Mouse (Mus musculus): ENCODE measurements around the gene Bet1l. TPM values are rescaled to one million over a fixed set of nuclear protein-coding genes. Genes with fewer than 3 reads are reported as not detected.

The Bet1l gene
- polyA plus RNA-seq (2014; fragmentation: Illumina TruSeq; extraction: RNeasy Lipid Tissue Mini Kit (QIAGEN cat#74804); ENCODE audit: low read depth, low replicate concordance), result 2.8 TPM

GRCm38 (mm10) chr7:140857550-140858505 is at the start of gene Bet1l:
Bet1l (minus strand) TSS chr7:140857577.

DNA sequence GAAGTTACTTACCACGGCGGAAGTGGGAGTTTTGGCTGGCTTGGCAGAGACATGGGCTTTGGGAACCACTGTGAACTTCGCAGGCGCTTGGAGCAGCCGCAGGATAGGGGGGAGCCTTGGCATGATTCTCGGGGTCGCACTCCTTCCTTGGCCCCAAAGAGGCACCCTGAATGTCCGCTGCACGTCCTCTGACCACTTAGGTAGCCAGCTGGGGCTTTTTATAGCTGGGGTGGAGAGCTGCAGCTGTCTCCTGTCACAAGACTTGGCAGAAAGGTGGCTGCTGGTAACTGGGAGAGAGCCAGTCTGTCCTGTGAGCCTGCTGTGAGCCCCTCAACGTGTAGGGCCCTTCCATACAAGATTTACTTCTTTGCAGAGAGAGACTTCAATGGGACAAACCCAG is 42.8 kb upstream of the Bet1l start, which contains the start of gene Cox8b:
TSS of gene Cox8b (minus strand) at position 227 of the 400 bp plus-strand sequence.

GRCm38 (mm10) chr7:140881696-140882468 is 24.5 kb upstream of the Bet1l start, which contains the start of the genes Psmd13 and Sirt3:
Psmd13 (plus strand) TSS chr7:140881968.
Sirt3 (minus strand) TSS chr7:140882309.

DNA sequence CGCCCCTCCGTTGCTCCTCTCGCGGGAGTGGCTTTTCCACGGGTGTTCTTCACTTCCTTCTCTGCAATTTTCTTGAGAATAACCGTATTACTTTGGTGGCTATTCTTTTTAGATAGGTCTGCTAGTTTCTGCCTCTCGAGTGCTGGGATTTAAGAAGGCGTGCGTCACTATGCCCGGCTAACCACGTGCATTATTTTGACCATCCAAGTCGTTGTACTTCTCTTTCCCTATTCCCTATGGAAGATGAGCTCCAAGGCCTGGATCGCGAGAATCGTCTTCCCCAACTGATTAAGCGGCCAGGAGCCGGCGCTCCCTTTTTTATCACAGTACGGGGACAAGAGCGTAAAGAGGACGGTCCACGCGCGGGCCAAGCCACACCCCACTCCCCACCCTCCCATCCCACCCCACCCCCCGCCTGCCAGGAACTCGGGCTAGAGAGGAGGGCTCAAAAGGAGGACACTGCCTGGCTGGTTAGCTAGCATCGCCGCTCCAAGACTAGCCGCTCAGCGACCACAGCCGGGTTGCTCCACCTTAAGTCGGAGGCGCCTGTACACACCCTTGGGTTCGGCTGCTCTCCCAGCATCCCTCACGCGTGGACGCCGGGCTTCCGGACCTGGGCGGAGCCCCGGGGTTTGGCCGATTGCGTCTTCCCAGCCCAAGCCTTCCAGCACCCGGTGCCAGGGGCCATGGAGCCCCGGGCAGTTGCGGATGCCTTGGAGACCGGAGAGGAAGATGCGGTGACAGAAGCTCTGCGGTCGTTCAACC is 410 bp downstream of the Bet1l start, which contains the start of gene Ric8a:
TSS of gene Ric8a (plus strand) at position 173 of the 765 bp plus-strand sequence.

DNA sequence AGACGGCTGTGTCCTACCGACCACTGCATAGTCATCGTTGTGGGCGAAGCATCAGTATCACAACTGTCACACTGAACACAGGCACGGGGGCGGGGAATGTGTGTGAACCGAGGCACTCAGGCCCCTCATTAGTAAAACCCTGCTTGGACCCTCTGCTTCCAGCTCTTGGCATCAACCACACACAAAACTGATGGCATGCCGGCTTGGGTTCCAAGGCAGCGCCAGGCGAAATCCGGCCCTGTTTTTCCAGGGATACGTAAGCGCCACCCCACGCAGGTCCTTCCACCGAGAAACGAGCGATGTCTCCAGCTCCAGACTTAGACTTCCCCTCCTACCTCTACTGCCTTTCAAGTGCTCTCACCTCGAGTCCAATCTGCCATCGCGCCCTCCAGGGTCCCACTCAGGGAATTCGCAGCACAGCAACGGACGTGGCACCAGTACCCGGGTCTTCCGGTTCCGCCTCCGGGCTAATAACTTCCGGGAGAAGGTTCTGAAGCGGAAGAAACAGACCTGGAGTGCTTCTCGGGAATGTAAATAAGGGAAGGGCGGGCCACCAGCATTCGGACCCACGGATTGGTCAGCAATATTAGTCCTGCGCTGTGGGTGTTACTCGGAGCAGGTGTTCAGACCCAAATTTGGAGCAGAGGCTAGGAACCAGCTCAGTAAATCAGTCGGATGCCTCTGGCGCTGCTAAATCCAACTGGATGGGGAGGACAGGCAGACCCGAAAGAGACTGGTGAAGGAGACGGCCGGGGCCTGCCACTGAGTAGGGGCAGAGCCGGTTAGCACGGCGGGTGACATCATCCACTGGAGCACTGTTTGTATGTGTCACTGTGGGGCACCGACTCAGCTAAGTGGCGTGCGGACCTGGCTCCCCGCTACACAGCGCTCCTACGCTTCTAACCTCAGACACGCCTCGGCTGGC is 1.3 kb downstream of the Bet1l start, which contains the start of gene Gm45785:
TSS of gene Gm45785 (minus strand) at position 472 of the 925 bp plus-strand sequence.

GRCm38 (mm10) chr7:140847755-140848580 is 9.4 kb downstream of the Bet1l start, which contains the start of gene Odf3:
Odf3 (plus strand) TSS chr7:140847805.

DNA sequence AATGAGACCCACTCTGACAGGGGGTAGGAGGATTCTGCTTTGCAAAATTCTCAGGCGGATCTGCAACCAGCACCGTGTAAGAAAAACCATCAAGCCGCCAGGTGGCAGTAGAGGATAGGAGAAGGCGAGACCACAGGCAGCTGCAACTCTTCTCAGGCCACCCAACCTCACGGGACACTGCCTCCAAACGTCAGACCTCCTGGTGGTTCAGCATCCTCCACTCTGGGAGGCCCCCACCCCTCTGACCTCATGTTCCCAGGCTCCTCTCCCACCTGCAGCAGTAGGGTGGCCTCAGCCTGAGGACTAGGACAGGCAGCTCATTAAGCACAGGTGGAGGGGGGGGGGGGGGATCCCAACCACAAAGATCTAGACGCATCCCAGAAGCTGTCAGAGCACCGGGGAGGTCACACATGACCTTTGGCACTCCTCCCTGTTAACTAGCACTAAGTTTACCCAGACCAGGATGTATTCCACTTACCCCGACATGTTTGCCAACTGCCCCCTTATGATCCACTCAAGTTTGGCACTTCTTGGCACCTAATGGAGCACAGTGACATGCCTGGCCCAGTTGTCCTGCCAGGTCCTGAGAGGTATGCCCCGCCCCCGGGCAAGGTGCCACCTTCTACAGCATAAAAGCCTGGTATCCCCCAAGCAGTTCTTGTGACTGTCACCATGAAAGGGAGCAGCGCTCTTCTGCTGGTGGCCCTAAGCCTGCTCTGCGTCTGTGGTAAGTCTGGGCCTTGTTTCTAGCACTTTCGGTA is 12.3 kb downstream of the Bet1l start, which contains the start of gene Scgb1c1:
TSS of gene Scgb1c1 (plus strand) at position 643 of the 761 bp plus-strand sequence.

GRCm38 (mm10) chr7:140834968-140835757 is 22.2 kb downstream of the Bet1l start, which contains the start of gene Urah:
Urah (plus strand) TSS chr7:140835018.

DNA sequence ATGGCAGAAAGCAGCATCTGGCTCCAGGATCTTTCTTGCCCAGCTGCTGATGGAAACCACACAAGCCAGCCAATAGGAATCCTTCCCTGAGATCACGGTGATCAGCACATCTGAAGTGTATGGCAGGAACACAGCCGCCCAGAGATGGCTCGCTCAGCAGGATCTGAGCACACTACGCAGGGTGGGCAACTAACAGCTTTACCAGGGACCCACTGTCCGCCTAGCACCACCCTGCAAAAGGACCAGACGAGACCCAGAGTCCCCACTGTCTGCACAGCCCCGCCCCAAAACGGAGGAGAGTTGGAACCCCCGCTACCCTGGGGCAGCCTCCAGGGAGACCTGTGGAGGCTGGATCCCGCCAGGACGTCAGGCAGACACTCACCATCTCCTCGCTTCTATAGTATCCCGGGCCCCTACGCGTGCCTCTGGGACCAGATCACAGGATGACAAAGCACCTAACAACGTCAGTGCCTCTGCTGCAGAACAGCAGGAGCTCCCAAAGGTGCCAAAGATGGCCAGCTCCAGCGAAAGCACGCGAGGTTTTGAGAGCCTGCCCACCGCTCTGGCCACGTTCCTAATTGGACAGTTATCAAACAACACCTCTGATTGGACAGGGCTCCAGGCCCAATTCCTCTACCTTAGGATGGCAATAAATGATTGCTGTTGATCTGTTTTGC is 35.6 kb downstream of the Bet1l start, which contains the start of gene Zfp941:
TSS of gene Zfp941 (minus strand) at position 526 of the 677 bp plus-strand sequence.

Other genes starting within 250 kb of the Bet1l start
- not detected for gene Olfr61, start 228.6 kb downstream of the Bet1l start, polyA plus RNA-seq (2014; fragmentation: Illumina TruSeq; extraction: RNeasy Lipid Tissue Mini Kit (QIAGEN cat#74804); ENCODE audit: low read depth, low replicate concordance)
- gene Olfr53, start 211.1 kb downstream of the Bet1l start, polyA plus RNA-seq (2014; fragmentation: Illumina TruSeq; extraction: RNeasy Lipid Tissue Mini Kit (QIAGEN cat#74804); ENCODE audit: low read depth, low replicate concordance), result not detected
- not detected for gene Olfr539, start 197.6 kb downstream of the Bet1l start, polyA plus RNA-seq (2014; fragmentation: Illumina TruSeq; extraction: RNeasy Lipid Tissue Mini Kit (QIAGEN cat#74804); ENCODE audit: low read depth, low replicate concordance)
- gene Olfr45, start 175.6 kb downstream of the Bet1l start, polyA plus RNA-seq (2014; fragmentation: Illumina TruSeq; extraction: RNeasy Lipid Tissue Mini Kit (QIAGEN cat#74804); ENCODE audit: low read depth, low replicate concordance), result not detected
- not detected for gene Olfr541, start 160.3 kb downstream of the Bet1l start, polyA plus RNA-seq (2014; fragmentation: Illumina TruSeq; extraction: RNeasy Lipid Tissue Mini Kit (QIAGEN cat#74804); ENCODE audit: low read depth, low replicate concordance)
- 641 TPM for gene Cyp2e1, start 93.8 kb downstream of the Bet1l start, polyA plus RNA-seq (2014; fragmentation: Illumina TruSeq; extraction: RNeasy Lipid Tissue Mini Kit (QIAGEN cat#74804); ENCODE audit: low read depth, low replicate concordance)
- not detected for gene Syce1, start 69.7 kb downstream of the Bet1l start, polyA plus RNA-seq (2014; fragmentation: Illumina TruSeq; extraction: RNeasy Lipid Tissue Mini Kit (QIAGEN cat#74804); ENCODE audit: low read depth, low replicate concordance)
- 2.6 TPM for gene Zfp941, start 35.4 kb downstream of the Bet1l start, polyA plus RNA-seq (2014; fragmentation: Illumina TruSeq; extraction: RNeasy Lipid Tissue Mini Kit (QIAGEN cat#74804); ENCODE audit: low read depth, low replicate concordance)
- gene Urah, start 22.6 kb downstream of the Bet1l start, polyA plus RNA-seq (2014; fragmentation: Illumina TruSeq; extraction: RNeasy Lipid Tissue Mini Kit (QIAGEN cat#74804); ENCODE audit: low read depth, low replicate concordance), result not detected
- not detected for gene Scgb1c1, start 12.0 kb downstream of the Bet1l start, polyA plus RNA-seq (2014; fragmentation: Illumina TruSeq; extraction: RNeasy Lipid Tissue Mini Kit (QIAGEN cat#74804); ENCODE audit: low read depth, low replicate concordance)
- not detected for gene Odf3, start 9.8 kb downstream of the Bet1l start, polyA plus RNA-seq (2014; fragmentation: Illumina TruSeq; extraction: RNeasy Lipid Tissue Mini Kit (QIAGEN cat#74804); ENCODE audit: low read depth, low replicate concordance)
- not detected for gene Gm45785, start 1.2 kb downstream of the Bet1l start, polyA plus RNA-seq (2014; fragmentation: Illumina TruSeq; extraction: RNeasy Lipid Tissue Mini Kit (QIAGEN cat#74804); ENCODE audit: low read depth, low replicate concordance)
- gene Ric8a, start 620 bp downstream of the Bet1l start, polyA plus RNA-seq (2014; fragmentation: Illumina TruSeq; extraction: RNeasy Lipid Tissue Mini Kit (QIAGEN cat#74804); ENCODE audit: low read depth, low replicate concordance), result 6.5 TPM
- 154 TPM for gene Psmd13, start 24.4 kb upstream of the Bet1l start, polyA plus RNA-seq (2014; fragmentation: Illumina TruSeq; extraction: RNeasy Lipid Tissue Mini Kit (QIAGEN cat#74804); ENCODE audit: low read depth, low replicate concordance)
- gene Sirt3, start 24.7 kb upstream of the Bet1l start, polyA plus RNA-seq (2014; fragmentation: Illumina TruSeq; extraction: RNeasy Lipid Tissue Mini Kit (QIAGEN cat#74804); ENCODE audit: low read depth, low replicate concordance), result 2.4 TPM
- gene Cox8b, start 42.9 kb upstream of the Bet1l start, polyA plus RNA-seq (2014; fragmentation: Illumina TruSeq; extraction: RNeasy Lipid Tissue Mini Kit (QIAGEN cat#74804); ENCODE audit: low read depth, low replicate concordance), result 4.0 TPM
- gene Nlrp6, start 63.3 kb upstream of the Bet1l start, polyA plus RNA-seq (2014; fragmentation: Illumina TruSeq; extraction: RNeasy Lipid Tissue Mini Kit (QIAGEN cat#74804); ENCODE audit: low read depth, low replicate concordance), result 0.35 TPM
- 2.7 TPM for gene Pgghg, start 83.8 kb upstream of the Bet1l start, polyA plus RNA-seq (2014; fragmentation: Illumina TruSeq; extraction: RNeasy Lipid Tissue Mini Kit (QIAGEN cat#74804); ENCODE audit: low read depth, low replicate concordance)
- gene Ifitm5, start 92.7 kb upstream of the Bet1l start, polyA plus RNA-seq (2014; fragmentation: Illumina TruSeq; extraction: RNeasy Lipid Tissue Mini Kit (QIAGEN cat#74804); ENCODE audit: low read depth, low replicate concordance), result not detected
- not detected for gene Gm45717, start 98.4 kb upstream of the Bet1l start, polyA plus RNA-seq (2014; fragmentation: Illumina TruSeq; extraction: RNeasy Lipid Tissue Mini Kit (QIAGEN cat#74804); ENCODE audit: low read depth, low replicate concordance)
- gene Ifitm2, start 98.4 kb upstream of the Bet1l start, polyA plus RNA-seq (2014; fragmentation: Illumina TruSeq; extraction: RNeasy Lipid Tissue Mini Kit (QIAGEN cat#74804); ENCODE audit: low read depth, low replicate concordance), result 160 TPM
- gene Ifitm1, start 109.6 kb upstream of the Bet1l start, polyA plus RNA-seq (2014; fragmentation: Illumina TruSeq; extraction: RNeasy Lipid Tissue Mini Kit (QIAGEN cat#74804); ENCODE audit: low read depth, low replicate concordance), result 1.6 TPM
- gene Ifitm3, start 153.2 kb upstream of the Bet1l start, polyA plus RNA-seq (2014; fragmentation: Illumina TruSeq; extraction: RNeasy Lipid Tissue Mini Kit (QIAGEN cat#74804); ENCODE audit: low read depth, low replicate concordance), result 14.5 TPM
- not detected for gene Ifitm6, start 160.3 kb upstream of the Bet1l start, polyA plus RNA-seq (2014; fragmentation: Illumina TruSeq; extraction: RNeasy Lipid Tissue Mini Kit (QIAGEN cat#74804); ENCODE audit: low read depth, low replicate concordance)
- not detected for gene Gm17387, start 171.6 kb upstream of the Bet1l start, polyA plus RNA-seq (2014; fragmentation: Illumina TruSeq; extraction: RNeasy Lipid Tissue Mini Kit (QIAGEN cat#74804); ENCODE audit: low read depth, low replicate concordance)
- gene B4galnt4, start 203.5 kb upstream of the Bet1l start, polyA plus RNA-seq (2014; fragmentation: Illumina TruSeq; extraction: RNeasy Lipid Tissue Mini Kit (QIAGEN cat#74804); ENCODE audit: low read depth, low replicate concordance), result not detected
- gene Pkp3, start 220.6 kb upstream of the Bet1l start, polyA plus RNA-seq (2014; fragmentation: Illumina TruSeq; extraction: RNeasy Lipid Tissue Mini Kit (QIAGEN cat#74804); ENCODE audit: low read depth, low replicate concordance), result not detected
- gene Sigirr, start 243.0 kb upstream of the Bet1l start, polyA plus RNA-seq (2014; fragmentation: Illumina TruSeq; extraction: RNeasy Lipid Tissue Mini Kit (QIAGEN cat#74804); ENCODE audit: low read depth, low replicate concordance), result not detected

Measured in adrenal gland, adult 10 weeks (tissue).